Mouse (Mus musculus): ENCODE data around the gene Acot7.

Gene Acot7

GRCm38 (mm10) chr4:152243241-152243891 lies 65.4 kb downstream of the Acot7 start:
- no peak for DNase-seq (ENCODE audit: low spot score in 2 of 2)

- no peak for DNase-seq (ENCODE audit: low spot score in 2 of 2)
Observed at GRCm38 (mm10) chr4:152243969-152244368, 66.0 kb downstream of the Acot7 start.

GRCm38 (mm10) chr4:152244545-152245522 lies 66.9 kb downstream of the Acot7 start:
- DNase-seq (ENCODE audit: low spot score in 2 of 2): no peak

GRCm38 (mm10) chr4:152246011-152246410 lies 68.1 kb downstream of the Acot7 start:
- no peak for DNase-seq (ENCODE audit: low spot score in 2 of 2)

GRCm38 (mm10) chr4:152247195-152247594 lies 69.3 kb downstream of the Acot7 start:
- no peak for DNase-seq (ENCODE audit: low spot score in 2 of 2)

- no peak for DNase-seq (ENCODE audit: low spot score in 2 of 2)
Observed at GRCm38 (mm10) chr4:152250615-152251014, 72.7 kb downstream of the Acot7 start.

- DNase-seq (ENCODE audit: low spot score in 2 of 2): no peak
Observed at GRCm38 (mm10) chr4:152253183-152253759, 75.3 kb downstream of the Acot7 start.

- no peak for DNase-seq (ENCODE audit: low spot score in 2 of 2)
Observed at GRCm38 (mm10) chr4:152257070-152257469, 79.1 kb downstream of the Acot7 start.

- DNase-seq (ENCODE audit: low spot score in 2 of 2): no peak
Observed at GRCm38 (mm10) chr4:152260451-152260850, 82.5 kb downstream of the Acot7 start.

- DNase-seq (ENCODE audit: low spot score in 2 of 2): no peak
Observed at GRCm38 (mm10) chr4:152262187-152262586, 84.3 kb downstream of the Acot7 start.

- DNase-seq (ENCODE audit: low spot score in 2 of 2): no peak
Observed at GRCm38 (mm10) chr4:152263089-152263488, 85.2 kb downstream of the Acot7 start.

GRCm38 (mm10) chr4:152263512-152264176 lies 85.7 kb downstream of the Acot7 start:
- DNase-seq (ENCODE audit: low spot score in 2 of 2): no peak

- no peak for DNase-seq (ENCODE audit: low spot score in 2 of 2)
Observed at GRCm38 (mm10) chr4:152264177-152264530, 86.2 kb downstream of the Acot7 start.

GRCm38 (mm10) chr4:152264867-152265568 lies 87.1 kb downstream of the Acot7 start:
- no peak for DNase-seq (ENCODE audit: low spot score in 2 of 2)

GRCm38 (mm10) chr4:152265791-152266190 lies 87.9 kb downstream of the Acot7 start:
- DNase-seq (ENCODE audit: low spot score in 2 of 2): no peak

GRCm38 (mm10) chr4:152266236-152266895 lies 88.4 kb downstream of the Acot7 start:
- no peak for DNase-seq (ENCODE audit: low spot score in 2 of 2)

- DNase-seq (ENCODE audit: low spot score in 2 of 2): no peak
Observed at GRCm38 (mm10) chr4:152267748-152268369, 89.9 kb downstream of the Acot7 start.

- no peak for DNase-seq (ENCODE audit: low spot score in 2 of 2)
Observed at GRCm38 (mm10) chr4:152269967-152270366, 92.0 kb downstream of the Acot7 start.

- no peak for DNase-seq (ENCODE audit: low spot score in 2 of 2)
Observed at GRCm38 (mm10) chr4:152270599-152270998, 92.7 kb downstream of the Acot7 start.

GRCm38 (mm10) chr4:152271334-152271733 lies 93.4 kb downstream of the Acot7 start:
- DNase-seq (ENCODE audit: low spot score in 2 of 2): no peak
